Mouse (Mus musculus) liver, adult 2 months (tissue): Measurements from ENCODE around the gene Mocs1. TPM values are rescaled to one million over a fixed set of nuclear protein-coding genes. Genes with fewer than 3 reads are reported as not detected.

Source experiments
- DNase-seq: peaks from one replicate; pipeline ENCODE4 v3.0.0-alpha.2; 2011; ENCODE audit warnings: low read depth, low spot score; ENCODE audit errors: extremely low read depth
- H3K27ac ChIP-seq: fragments of 200-500 bp; replicated peaks from 2 replicates; pipeline ENCODE4 v1.5.1; 2012; ENCODE audit warnings: low read depth, mild to moderate bottlenecking, control low read depth, inconsistent platforms, low read length; ENCODE audit not compliant: insufficient read depth
- H3K27me3 ChIP-seq: fragments of 200-500 bp; 2 replicates; pipeline ENCODE4 v1.6.1; 2012; ENCODE audit warnings: mild to moderate bottlenecking, moderate library complexity, low read length, inconsistent platforms; ENCODE audit not compliant: control insufficient read depth, insufficient read depth
- H3K36me3 ChIP-seq: fragments of 200-500 bp; 2 replicates; pipeline ENCODE4 v1.6.1; 2012; ENCODE audit warnings: low read length, inconsistent platforms; ENCODE audit not compliant: control insufficient read depth, insufficient read depth
- H3K4me1 ChIP-seq: fragments of 200-500 bp; 2 replicates; pipeline ENCODE4 v1.6.1; 2011; ENCODE audit warnings: low read length; ENCODE audit not compliant: control insufficient read depth, insufficient read depth
- H3K4me3 ChIP-seq: fragments of 200-500 bp; 2 replicates; pipeline ENCODE4 v1.5.1; 2011; ENCODE audit warnings: low read depth, mild to moderate bottlenecking, control low read depth, low read length, moderate library complexity; ENCODE audit not compliant: insufficient read depth
- H3K79me2 ChIP-seq: fragments of 200-500 bp; 2 replicates; pipeline ENCODE4 v1.6.1; 2012; ENCODE audit warnings: inconsistent platforms, mild to moderate bottlenecking, low read length, moderate library complexity; ENCODE audit not compliant: control insufficient read depth, insufficient read depth
- H3K9ac ChIP-seq: fragments of 200-500 bp; 2 replicates; pipeline ENCODE4 v1.6.1; 2012; ENCODE audit warnings: low read depth, mild to moderate bottlenecking, control low read depth, inconsistent platforms, low read length
- CTCF ChIP-seq: fragments of 200-500 bp; IDR thresholded peaks from 2 replicates; pipeline ENCODE4 v1.5.1; 2011; ENCODE audit warnings: low read depth, low read length, control low read depth
- POLR2A ChIP-seq: fragments of 200-500 bp; IDR thresholded peaks from 2 replicates; pipeline ENCODE4 v1.6.1; 2011; ENCODE audit warnings: low read length, control low read depth; ENCODE audit not compliant: insufficient read depth; ENCODE audit errors: extremely low read depth
- WGBS: fragments of 180-500 bp; shearing (Covaris S2); methylation state at CpG from one replicate; pipeline ENCODE4 v1.1.7; 2018; 5-methylcytosine and 5-hydroxymethylcytosine counted together
- polyA plus RNA-seq: library from polyadenylated mRNA; depleted of rRNA; stranded (reverse); fragments of >200 nt; gene quantifications from 2 replicates; pipeline ENCODE4 v1.2.3, GENCODE M21; 2012
- total RNA-seq: library from RNA; depleted of rRNA; stranded (reverse); fragments of >200 nt; gene quantifications from 2 replicates; pipeline ENCODE4 v1.2.3, GENCODE M21; 2014

Gene Mocs1
- total and polyA plus RNA-seq, 2 experiments = 46.1 to 125 TPM

DNA sequence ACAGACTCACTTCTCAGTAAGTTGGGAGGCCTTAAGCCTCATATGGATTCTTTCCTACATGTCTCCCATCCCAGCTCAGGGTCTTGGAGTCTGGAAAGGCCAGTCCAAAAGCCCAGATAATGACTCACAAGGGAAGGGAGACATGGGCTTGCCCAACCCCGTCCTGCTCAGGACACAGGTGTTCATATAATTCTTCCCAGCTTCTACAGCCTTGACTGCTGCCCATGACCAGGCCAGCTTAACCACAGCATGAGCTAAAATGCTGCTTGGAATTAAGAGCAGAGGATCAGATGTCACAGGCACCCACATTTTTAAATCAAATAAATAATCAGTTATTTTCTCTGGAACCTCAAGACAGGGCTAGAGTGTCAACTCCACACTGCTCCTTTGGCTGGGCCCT, 47.0 kb downstream of the Mocs1 start:
- no peak overlapping the region for H3K9ac ChIP-seq
- TF ChIP-seq POLR2A = no peak
- no peak for TF ChIP-seq CTCF
- no peaks in the 10 kb centered on the region for H3K36me3 ChIP-seq
- no peak for DNase-seq
- H3K27ac ChIP-seq = no peak overlapping the region
- no peaks in the 10 kb centered on the region for H3K79me2 ChIP-seq
- H3K27me3 ChIP-seq = no peaks in the 10 kb centered on the region
- no peak overlapping the region for H3K4me3 ChIP-seq
- H3K4me1 ChIP-seq = no peaks in the 10 kb centered on the region
- WGBS = 86% methylated on average over 1 of the region's 1 CpGs

DNA sequence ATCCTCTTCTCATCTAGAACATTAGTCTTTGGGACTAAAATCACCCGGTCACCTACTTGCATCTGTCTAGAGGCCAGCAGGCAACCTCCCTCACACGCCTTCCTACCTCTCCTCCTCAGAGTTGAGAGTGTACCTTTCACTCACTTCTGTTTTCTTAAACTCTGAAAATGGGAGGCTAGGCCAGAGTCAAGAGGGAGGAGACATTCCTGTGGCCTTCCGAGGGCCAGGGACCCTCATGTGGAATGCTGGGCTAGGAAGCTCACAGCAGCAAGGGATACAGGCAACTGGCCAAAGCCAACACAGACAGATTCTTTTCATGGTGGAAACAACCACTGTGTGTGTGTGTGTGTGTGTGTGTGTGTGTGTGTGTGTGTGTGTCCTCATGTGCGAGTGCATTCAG, 49.2 kb downstream of the Mocs1 start:
- no peaks in the 10 kb centered on the region for H3K4me1 ChIP-seq
- 62% methylated on average over 4 of the region's 4 CpGs for WGBS
- H3K27ac ChIP-seq = no peak overlapping the region
- no peak overlapping the region for H3K9ac ChIP-seq
- no peak for DNase-seq
- H3K36me3 ChIP-seq = no peaks in the 10 kb centered on the region
- no peak for TF ChIP-seq POLR2A
- TF ChIP-seq CTCF = no peak
- H3K79me2 ChIP-seq = no peaks in the 10 kb centered on the region
- H3K4me3 ChIP-seq = no peak overlapping the region
- no peaks in the 10 kb centered on the region for H3K27me3 ChIP-seq

- no peak overlapping the region for H3K27ac ChIP-seq
- H3K4me3 ChIP-seq = no peak overlapping the region
- no peaks in the 10 kb centered on the region for H3K27me3 ChIP-seq
- no peak overlapping the region for H3K9ac ChIP-seq
- TF ChIP-seq POLR2A = no peak
- TF ChIP-seq CTCF = no peak
- DNase-seq = no peak
- whole genome bisulfite sequencing = 68% methylated on average over 3 of the region's 3 CpGs
- no peaks in the 10 kb centered on the region for H3K36me3 ChIP-seq
- H3K79me2 ChIP-seq = no peaks in the 10 kb centered on the region
- H3K4me1 ChIP-seq = no peaks in the 10 kb centered on the region
Observed at GRCm38 (mm10) chr17:49481876-49482275, 53.7 kb downstream of the Mocs1 start.

GRCm38 (mm10) chr17:49484435-49484834, 56.3 kb downstream of the Mocs1 start:
- no peaks in the 10 kb centered on the region for H3K4me1 ChIP-seq
- no peaks in the 10 kb centered on the region for H3K79me2 ChIP-seq
- H3K27ac ChIP-seq = no peak overlapping the region
- no peaks in the 10 kb centered on the region for H3K27me3 ChIP-seq
- H3K36me3 ChIP-seq = no peaks in the 10 kb centered on the region
- WGBS = 78% methylated on average over 3 of the region's 3 CpGs
- H3K9ac ChIP-seq = no peak overlapping the region
- H3K4me3 ChIP-seq = no peak overlapping the region
- TF ChIP-seq CTCF (no peak), POLR2A (no peak)
- DNase-seq = no peak

DNA sequence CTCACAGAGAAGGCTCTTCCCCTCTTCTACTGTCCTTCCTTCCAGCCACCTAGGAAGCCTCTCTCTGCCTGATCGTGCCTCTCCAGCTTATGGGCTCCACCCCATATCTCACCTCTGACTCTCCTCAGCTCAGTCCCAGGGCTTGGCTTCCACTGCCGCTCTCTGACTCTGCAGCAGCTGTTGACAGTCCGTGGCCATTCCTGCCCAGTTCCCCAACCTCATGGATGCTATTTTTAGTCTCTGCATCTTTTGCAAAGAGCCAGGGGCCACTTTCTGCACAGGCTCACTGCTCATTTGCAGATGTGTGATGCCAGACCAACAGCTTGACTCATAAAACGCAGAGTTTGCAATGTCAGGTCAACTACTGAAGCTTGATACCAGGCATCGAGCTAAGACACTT, 60.9 kb downstream of the Mocs1 start:
- Histone ChIP-seq H3K9ac (no peak overlapping the region), H3K79me2 (no peaks in the 10 kb centered on the region), H3K27ac (no peak overlapping the region), H3K36me3 (no peaks in the 10 kb centered on the region), H3K4me3 (no peak overlapping the region), H3K27me3 (no peaks in the 10 kb centered on the region), H3K4me1 (no peaks in the 10 kb centered on the region)
- whole genome bisulfite sequencing = 67% methylated on average over 5 of the region's 5 CpGs
- DNase-seq = no peak
- TF ChIP-seq POLR2A = no peak
- no peak for TF ChIP-seq CTCF

GRCm38 (mm10) chr17:49493276-49493675, 65.1 kb downstream of the Mocs1 start:
- H3K79me2 ChIP-seq = no peaks in the 10 kb centered on the region
- no peak overlapping the region for H3K9ac ChIP-seq
- H3K4me1 ChIP-seq = no peaks in the 10 kb centered on the region
- H3K27me3 ChIP-seq = no peaks in the 10 kb centered on the region
- no peaks in the 10 kb centered on the region for H3K36me3 ChIP-seq
- TF ChIP-seq CTCF (no peak), POLR2A (no peak)
- no peak overlapping the region for H3K4me3 ChIP-seq
- no peak for DNase-seq
- 89% methylated on average over 4 of the region's 4 CpGs for WGBS
- no peak overlapping the region for H3K27ac ChIP-seq
